In the genomic region with DNA sequence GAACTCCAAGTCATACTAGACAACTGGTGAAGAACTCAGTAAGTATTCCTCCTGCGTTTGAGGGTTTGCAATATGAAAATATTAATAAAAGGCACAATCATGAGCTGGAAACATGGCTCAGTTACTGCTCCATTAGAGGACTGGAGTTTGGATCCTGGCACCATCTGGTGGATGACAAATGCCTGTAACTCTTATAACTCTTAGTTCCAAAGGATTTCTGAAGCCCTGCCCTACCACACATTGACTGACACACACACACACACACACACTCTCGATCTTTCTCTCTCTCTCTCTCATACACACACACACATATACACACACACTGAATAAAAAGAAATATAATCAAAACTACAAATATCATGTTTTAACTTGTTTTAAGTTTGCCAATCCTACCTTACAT, we compare ENCODE assay signal across 9 mouse cellular contexts.
A peak's percentile ranks its signal among the peaks of the same experiment; 100 is the strongest.
DNase-seq lines count a peak whose midpoint lies in the region; ATAC-seq and TF ChIP-seq lines count a peak whose summit lies in the region.
"Had no signal": no experiment of that assay in that cellular context is flagged by ENCODE, and none has a peak within 500 bp of the region (broad histone marks: within the 10 kb centered on the region; RNA-seq: fewer than 3 reads in every experiment).

No protein-coding gene starts in this region.

- H3K4me1 ChIP-seq in lung, postnatal 0 days (ENCODE audit: insufficient read depth, low read depth, low read length) = no peaks in the 10 kb centered on the region
- H3K4me1 ChIP-seq in lung, adult 2 months (ENCODE audit: control insufficient read depth, insufficient read depth, low read length) = no peaks in the 10 kb centered on the region
- peaks cover 28% of the 10 kb centered on the region for H3K4me1 ChIP-seq in hindbrain, embryonic 15.5 days (replicated peaks)

- no peaks in the 10 kb centered on the region for H3K27me3 ChIP-seq in lung, postnatal 0 days (replicated peaks; ENCODE audit: insufficient read depth, low read length)
- no peaks in the 10 kb centered on the region for H3K27me3 ChIP-seq in hindbrain, embryonic 15.5 days

- TF ChIP-seq EP300 in lung, postnatal 0 days (IDR thresholded peaks at IDR 0.05) = no peak

- no peaks in the 10 kb centered on the region for H3K36me3 ChIP-seq in lung, postnatal 0 days (ENCODE audit: insufficient read depth, low read length)
- no peaks in the 10 kb centered on the region for H3K36me3 ChIP-seq in hindbrain, embryonic 15.5 days

- no peak overlapping the region for H3K4me2 ChIP-seq in lung, postnatal 0 days (replicated peaks; ENCODE audit: low read depth, low read length)
- peak overlapping the region; percentile 63 for H3K4me2 ChIP-seq in hindbrain, embryonic 15.5 days

- DNase-seq in gastrocnemius, postnatal 14 days = peak; percentile 13
- no peak for DNase-seq in gastrocnemius, adult 8-10 months (ENCODE audit: low spot score in 2 of 2)
- DNase-seq in lung, postnatal 0 days (ENCODE audit: low spot score) = no peak
- no peak for DNase-seq in lung, adult 2 months
- DNase-seq in right cerebral cortex, postnatal 4 days = peak; percentile 10
- DNase-seq in ovary, postnatal 14 days (ENCODE audit: low spot score) = no peak
- no peak for DNase-seq in B cell, adult 2 months

- no peak overlapping the region for H3K27ac ChIP-seq in lung, postnatal 0 days (ENCODE audit: low read length)
- peak overlapping the region; percentile 53; the same call in 1 of the 2 replicates for H3K27ac ChIP-seq in hindbrain, embryonic 15.5 days (replicated peaks)
- H3K27ac ChIP-seq: liver, embryonic 14.5 days had no signal

- TF ChIP-seq POLR2A in lung, adult 2 months (IDR thresholded peaks at IDR 0.05; ENCODE audit: borderline replicate concordance, extremely low read depth, low read depth, low read length) = no peak

- no peak overlapping the region for H3K9ac ChIP-seq in lung, postnatal 0 days (replicated peaks; ENCODE audit: low read depth)
- 0 out of 2 replicates have a peak overlapping the region, but pooled peaks have one; percentile 13 for H3K9ac ChIP-seq in hindbrain, embryonic 15.5 days
- H3K9ac ChIP-seq: liver, embryonic 14.5 days had no signal

- WGBS in lung, postnatal 0 days = 70% methylated on average over 2 of the region's 2 CpGs
- WGBS in lung, adult 2 months = 76% methylated on average over 2 of the region's 2 CpGs
- 61% methylated on average over 2 of the region's 2 CpGs for WGBS in hindbrain, embryonic 15.5 days

- H3K4me3 ChIP-seq in lung, postnatal 0 days (ENCODE audit: low read depth, low read length) = no peak overlapping the region
- H3K4me3 ChIP-seq in lung, adult 2 months (replicated peaks; ENCODE audit: extremely low read depth, low read depth, low read length) = no peak overlapping the region
- peak overlapping the region; percentile 30 for H3K4me3 ChIP-seq in hindbrain, embryonic 15.5 days

- intact Hi-C loops in gastrocnemius, postnatal 14 days (cut with DNase I; ENCODE audit: low total_unique reads) = loop anchor here (5.0 kb wide), 1 partner anchor 62 kb away; no protein-coding TSS in a partner anchor

- no peaks in the 10 kb centered on the region for H3K9me3 ChIP-seq in lung, postnatal 0 days (ENCODE audit: low read length)
- no peaks in the 10 kb centered on the region for H3K9me3 ChIP-seq in hindbrain, embryonic 15.5 days

- peak; percentile 43 for TF ChIP-seq CTCF in lung, postnatal 0 days (IDR thresholded peaks at IDR 0.05)
- no peak for TF ChIP-seq CTCF in lung, adult 2 months (IDR thresholded peaks at IDR 0.05; ENCODE audit: insufficient read depth, low read length)

- no peak for ATAC-seq in lung, postnatal 0 days
- no peak for ATAC-seq in hindbrain, embryonic 15.5 days (ENCODE audit: low FRiP score, low read depth)

Comparison
In these comparisons a context has a peak if more than half of its experiments do, and no peak if none do; other contexts are left out.
1. DNase-seq: peak in gastrocnemius, postnatal 14 days (single experiment) and right cerebral cortex, postnatal 4 days (single experiment); none in gastrocnemius, adult 8-10 months (0 of 2), lung, postnatal 0 days (single experiment), lung, adult 2 months (single experiment), ovary, postnatal 14 days (single experiment) and B cell, adult 2 months (0 of 2).